Mouse (Mus musculus) testis, adult 2 months (tissue): Measurements from ENCODE around the gene Khdc4.

Source experiments
- CTCF ChIP-seq: fragments of 200-500 bp; IDR thresholded peaks from 2 replicates; pipeline ENCODE4 v1.5.1; 2012; ENCODE audit warnings: low read depth, mild to moderate bottlenecking, inconsistent platforms, low read length, moderate library complexity; ENCODE audit not compliant: control insufficient read depth, insufficient read depth, insufficient replicate concordance
- POLR2A ChIP-seq: fragments of 200-500 bp; IDR thresholded peaks from 2 replicates; pipeline ENCODE4 v1.6.1; 2012; ENCODE audit warnings: low read depth, mild to moderate bottlenecking, inconsistent platforms, low read length, moderate library complexity; ENCODE audit not compliant: control insufficient read depth

- no peak for TF ChIP-seq POLR2A
- TF ChIP-seq CTCF = no peak
Measured at GRCm38 (mm10) chr3:88740147-88740546, 54.5 kb downstream of the Khdc4 start.
